Mouse (Mus musculus): ENCODE data around the gene Btbd1. TPM values are rescaled to one million over a fixed set of nuclear protein-coding genes. Genes with fewer than 3 reads are reported as not detected.
A peak's percentile ranks its signal among the peaks of the same experiment; 100 is the strongest.

The Btbd1 gene
- polyA plus RNA-seq, 1 experiment from 2014 or later: 65.9 TPM

GRCm38 (mm10) chr7:81763110-81763845 is 66.0 kb downstream of the Btbd1 start:
- ATAC-seq (ENCODE audit: low FRiP score, low read depth): peak; percentile 66
- 3% methylated on average over 57 of the region's 60 CpGs for WGBS

GRCm38 (mm10) chr7:81762180-81763109 is 66.8 kb downstream of the Btbd1 start, which contains the start of gene Ramac:
Gene Ramac (plus strand): TSS chr7:81762925.
- H3K27ac ChIP-seq: peak within 1 kb of the TSS; percentile 81
- H3K4me2 ChIP-seq (replicated peaks): peak within 1 kb of the TSS; percentile 94
- H3K4me1 ChIP-seq: peaks cover 15% of the 10 kb centered on the region
- H3K4me3 ChIP-seq: peak within 1 kb of the TSS; percentile 99
- H3K27me3 ChIP-seq: no peaks in the 10 kb centered on the region
- under 1% methylated on average over 54 of the region's 56 CpGs for WGBS
- H3K9me3 ChIP-seq: no peaks in the 10 kb centered on the region
- no peaks in the 10 kb centered on the region for H3K36me3 ChIP-seq
- ATAC-seq (ENCODE audit: low FRiP score, low read depth): peak; percentile 97
- H3K9ac ChIP-seq: peak within 1 kb of the TSS; percentile 95

More at GRCm38 (mm10) chr7:81763110-81763845, 66.0 kb downstream of the Btbd1 start:
- Histone ChIP-seq H3K9me3 (no peaks in the 10 kb centered on the region), H3K27me3 (no peaks in the 10 kb centered on the region), H3K4me1 (peaks cover 15% of the 10 kb centered on the region), H3K27ac (peak overlapping the region; percentile 81), H3K9ac (peak overlapping the region; percentile 95), H3K36me3 (no peaks in the 10 kb centered on the region), H3K4me3 (peak overlapping the region; percentile 99), H3K4me2 (replicated peaks) (peak overlapping the region; percentile 94)

- Histone ChIP-seq H3K4me1 (no peaks in the 10 kb centered on the region), H3K9me3 (no peaks in the 10 kb centered on the region), H3K9ac (no peak overlapping the region), H3K4me2 (replicated peaks) (no peak overlapping the region), H3K4me3 (no peak overlapping the region), H3K36me3 (no peaks in the 10 kb centered on the region), H3K27ac (no peak overlapping the region), H3K27me3 (no peaks in the 10 kb centered on the region)
- no peak for ATAC-seq (ENCODE audit: low FRiP score, low read depth)
- 87% methylated on average over 3 of the region's 3 CpGs for WGBS
Measured at GRCm38 (mm10) chr7:81747956-81748355, 81.3 kb downstream of the Btbd1 start.

- Histone ChIP-seq H3K27ac (no peak overlapping the region), H3K4me1 (no peaks in the 10 kb centered on the region), H3K4me2 (replicated peaks) (no peak overlapping the region), H3K9ac (no peak overlapping the region), H3K4me3 (no peak overlapping the region), H3K36me3 (no peaks in the 10 kb centered on the region), H3K27me3 (no peaks in the 10 kb centered on the region), H3K9me3 (no peaks in the 10 kb centered on the region)
- 56% methylated on average over 4 of the region's 4 CpGs for WGBS
- ATAC-seq (ENCODE audit: low FRiP score, low read depth): peak; percentile 51; the same call in 1 of the 2 replicates
Measured at GRCm38 (mm10) chr7:81744145-81744544, 85.1 kb downstream of the Btbd1 start.

Other genes starting within 250 kb of the Btbd1 start
- gene Homer2, start 121.9 kb downstream of the Btbd1 start, polyA plus RNA-seq (2015; fragmentation: Nextera tagmentation; extraction: Ambion mirVana): 35.2 and 36.7 TPM in 2 replicates
- 118 and 124 TPM in 2 replicates for gene Ramac, start 66.5 kb downstream of the Btbd1 start, polyA plus RNA-seq (2015; fragmentation: Nextera tagmentation; extraction: Ambion mirVana)
- gene 3110040N11Rik, start 40.0 kb downstream of the Btbd1 start, polyA plus RNA-seq (2015; fragmentation: Nextera tagmentation; extraction: Ambion mirVana): 57.3 and 62.4 TPM in 2 replicates
- not detected in 2 replicates for gene Gm10160, start 26.4 kb upstream of the Btbd1 start, polyA plus RNA-seq (2015; fragmentation: Nextera tagmentation; extraction: Ambion mirVana)
- gene Tm6sf1, start 29.6 kb upstream of the Btbd1 start, polyA plus RNA-seq (2015; fragmentation: Nextera tagmentation; extraction: Ambion mirVana): 17.0 and 19.5 TPM in 2 replicates
- 24.5 and 26.9 TPM in 2 replicates for gene Hdgfl3, start 105.0 kb upstream of the Btbd1 start, polyA plus RNA-seq (2015; fragmentation: Nextera tagmentation; extraction: Ambion mirVana)
- 2.2 and 2.3 TPM in 2 replicates for gene Bnc1, start 162.9 kb upstream of the Btbd1 start, polyA plus RNA-seq (2015; fragmentation: Nextera tagmentation; extraction: Ambion mirVana)

Measured in limb, embryonic 13.5 days (tissue).